Mouse (Mus musculus): ENCODE data around the gene Stk19. TPM values are rescaled to one million over a fixed set of nuclear protein-coding genes. Genes with fewer than 3 reads are reported as not detected.
"Not testable (repeated sequence)": the region's sequence is repeated elsewhere in the genome, so short reads cannot be mapped to it uniquely, and the experiment has no call there.

The Stk19 gene
- total RNA-seq, 2 experiments from 2014 or later, result 23.1 to 24.0 TPM

DNA sequence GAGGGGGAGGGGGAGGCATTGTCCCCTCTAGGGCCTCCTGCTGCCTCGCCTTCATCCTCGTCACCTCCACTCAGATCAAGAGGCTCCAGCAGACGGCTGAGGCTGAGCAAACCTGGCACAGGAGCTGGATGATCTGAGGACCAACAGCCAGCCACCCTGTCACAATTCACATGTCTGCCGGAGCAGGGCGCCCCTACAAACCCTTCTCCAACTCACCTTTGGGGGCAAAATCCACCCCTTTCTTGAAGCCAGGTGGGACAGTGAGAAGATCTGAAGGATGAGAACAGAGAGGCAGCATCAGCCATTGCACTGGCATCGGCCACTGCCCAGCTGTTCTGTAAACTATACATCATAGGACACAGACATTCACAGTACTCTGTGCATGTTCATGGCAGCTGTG is 10.4 kb upstream of the Stk19 start:
- ATAC-seq (replicated peaks; ENCODE audit: poor library complexity, severe bottlenecking), result no peak

DNA sequence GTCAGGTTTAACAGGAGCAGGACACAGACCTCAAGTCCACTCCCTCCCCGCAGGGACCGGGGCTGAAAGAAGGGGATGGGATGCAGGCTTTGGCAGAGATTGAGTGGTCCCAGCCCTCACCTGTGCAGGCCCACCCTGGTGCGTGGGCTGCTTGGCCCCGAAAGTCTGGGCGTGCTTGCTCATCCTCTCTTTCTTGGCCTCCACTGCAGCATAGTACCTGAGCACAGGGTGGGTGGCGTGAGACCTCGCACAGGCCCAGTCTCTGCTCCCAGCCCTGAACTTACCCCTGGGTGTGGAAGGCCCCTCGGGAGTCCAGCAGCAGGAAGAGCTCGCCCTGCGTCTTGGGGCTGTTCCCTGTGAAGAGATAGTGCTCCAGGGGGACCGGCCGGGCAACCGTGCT is 8.1 kb upstream of the Stk19 start:
- ATAC-seq (replicated peaks; ENCODE audit: poor library complexity, severe bottlenecking), result no peak

DNA sequence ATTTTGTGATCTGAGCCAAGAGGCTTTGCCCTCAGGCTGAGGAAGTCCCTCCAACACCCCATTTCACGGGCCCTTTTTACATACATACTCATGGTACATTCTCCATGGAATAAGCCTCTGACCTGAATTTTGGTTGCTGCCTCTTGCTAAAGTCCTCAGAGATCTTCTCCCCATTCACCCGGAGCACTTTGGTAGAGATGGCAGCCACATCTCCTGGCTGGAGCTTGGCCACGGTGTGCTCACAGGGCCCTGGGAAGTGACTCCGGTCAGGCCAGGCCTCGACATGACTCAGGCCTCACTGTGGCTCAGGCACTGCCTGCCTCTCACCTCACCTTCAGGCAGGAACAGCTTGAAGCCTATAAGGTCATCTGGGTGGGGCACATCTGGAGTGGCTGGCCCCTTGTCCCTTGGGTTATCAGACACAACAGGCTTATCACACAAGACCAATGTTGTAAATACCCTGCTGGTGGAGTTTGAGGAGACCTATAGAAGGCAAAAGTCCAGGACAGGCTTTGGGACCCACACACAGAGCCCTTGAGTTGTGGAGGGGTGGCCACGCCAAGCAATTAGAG is 4.1 kb upstream of the Stk19 start:
- no peak for ATAC-seq (replicated peaks; ENCODE audit: poor library complexity, severe bottlenecking)

DNA sequence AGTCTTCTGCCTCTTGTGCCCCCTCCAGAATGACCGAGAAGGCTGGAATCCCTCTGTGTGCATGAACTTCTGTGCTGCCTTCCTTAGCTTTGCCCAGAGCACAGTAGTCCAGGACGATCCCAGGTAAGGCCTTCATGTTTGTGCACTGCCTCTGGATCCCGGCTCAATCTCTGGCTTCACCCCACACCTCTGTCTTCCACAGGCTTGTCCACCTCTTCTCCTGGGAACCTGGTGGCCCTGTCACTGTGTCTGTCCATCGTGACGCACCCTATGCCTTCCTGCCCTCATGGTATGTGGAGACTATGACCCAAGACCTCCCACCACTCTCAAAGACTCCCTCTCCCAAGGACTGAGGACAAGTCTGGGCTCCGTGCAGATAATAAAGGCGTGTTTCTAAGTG is 2.0 kb upstream of the Stk19 start:
- ATAC-seq (replicated peaks; ENCODE audit: poor library complexity, severe bottlenecking), result no peak

GRCm38 (mm10) chr17:34837464-34838324 is 949 bp upstream of the Stk19 start:
- no peak for ATAC-seq (replicated peaks; ENCODE audit: poor library complexity, severe bottlenecking)

GRCm38 (mm10) chr17:34836155-34836855 is 440 bp downstream of the Stk19 start:
- ATAC-seq (replicated peaks; ENCODE audit: poor library complexity, severe bottlenecking), result peak; percentile 63

GRCm38 (mm10) chr17:34830776-34831175 is 6.0 kb downstream of the Stk19 start:
- not testable (repeated sequence) for ATAC-seq (replicated peaks; ENCODE audit: poor library complexity, severe bottlenecking)

- no peak for ATAC-seq (replicated peaks; ENCODE audit: poor library complexity, severe bottlenecking)
Observed at GRCm38 (mm10) chr17:34814818-34815370, 21.9 kb downstream of the Stk19 start.

DNA sequence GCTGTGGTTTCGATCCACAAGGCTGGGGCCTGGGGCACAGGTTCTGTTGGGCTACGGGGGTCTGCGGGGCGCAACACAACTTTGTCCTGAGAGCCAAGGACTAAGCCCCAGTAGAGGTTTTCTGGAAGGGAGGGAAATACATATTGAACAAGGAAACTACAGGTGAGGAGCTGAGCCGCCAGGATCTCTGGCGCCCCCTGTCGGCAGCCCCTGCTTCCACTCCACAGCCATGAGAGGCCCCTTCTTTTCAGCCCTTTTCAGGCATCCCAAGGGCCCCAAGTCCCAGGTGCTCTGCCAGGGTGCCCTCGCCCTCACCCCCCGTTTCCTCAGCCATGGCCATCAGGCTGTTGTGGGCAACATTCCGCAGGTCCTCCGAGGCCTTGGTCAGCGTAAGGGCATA is 23.0 kb downstream of the Stk19 start:
- not testable (repeated sequence) for ATAC-seq (replicated peaks; ENCODE audit: poor library complexity, severe bottlenecking)

GRCm38 (mm10) chr17:34811275-34811674 is 25.5 kb downstream of the Stk19 start:
- ATAC-seq (replicated peaks; ENCODE audit: poor library complexity, severe bottlenecking), result no peak

GRCm38 (mm10) chr17:34810811-34811210 is 25.9 kb downstream of the Stk19 start:
- ATAC-seq (replicated peaks; ENCODE audit: poor library complexity, severe bottlenecking), result not testable (repeated sequence)

DNA sequence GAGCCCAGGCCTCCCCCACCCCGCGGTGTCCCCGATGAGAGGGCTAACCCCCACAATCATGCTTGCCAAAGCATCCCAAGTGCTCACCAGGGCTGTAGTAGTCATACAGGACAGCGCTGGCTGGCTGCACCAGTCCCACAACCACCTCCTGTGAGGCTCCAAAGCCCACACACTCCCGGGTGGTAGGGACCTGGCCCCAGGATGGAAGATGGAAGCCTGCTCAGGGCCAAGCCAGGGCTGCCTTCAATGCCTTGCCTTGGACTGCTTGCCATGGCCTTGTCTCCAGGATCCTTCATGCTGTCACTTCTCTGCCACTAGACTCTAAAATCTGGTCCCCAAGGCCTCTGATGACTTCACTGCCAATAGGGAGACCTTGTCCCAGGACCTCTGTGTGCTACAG is 26.3 kb downstream of the Stk19 start:
- ATAC-seq (replicated peaks; ENCODE audit: poor library complexity, severe bottlenecking), result not testable (repeated sequence)

DNA sequence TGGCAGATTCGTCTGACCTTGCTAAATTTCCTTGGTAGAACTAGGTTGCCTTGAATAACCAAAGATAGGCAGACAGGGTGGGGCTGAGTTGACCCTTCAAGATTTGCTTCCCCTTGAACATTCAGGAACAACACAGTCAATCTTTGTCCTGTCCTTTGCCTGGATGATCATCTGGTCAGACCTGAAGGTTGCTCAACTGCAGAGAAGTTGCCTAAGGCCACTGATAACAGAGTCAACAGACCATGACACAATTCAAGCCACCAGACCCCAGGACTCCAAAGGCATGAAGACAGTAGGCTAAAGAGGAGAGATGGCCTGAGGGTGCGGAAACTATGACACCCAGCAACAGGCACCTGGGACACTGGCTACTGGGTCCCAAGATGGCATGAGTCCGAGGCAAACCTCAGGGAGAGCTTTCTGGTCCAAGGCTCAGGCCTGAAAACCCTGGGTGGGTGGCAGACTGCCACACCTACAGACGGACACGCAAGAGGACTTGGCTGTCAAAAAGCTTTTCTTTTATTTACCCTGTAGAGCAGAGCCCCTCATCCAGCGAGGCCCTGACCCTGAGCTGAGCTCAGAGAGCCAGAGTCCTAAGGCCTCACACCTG is 28.0 kb downstream of the Stk19 start:
- ATAC-seq (replicated peaks; ENCODE audit: poor library complexity, severe bottlenecking), result no peak

DNA sequence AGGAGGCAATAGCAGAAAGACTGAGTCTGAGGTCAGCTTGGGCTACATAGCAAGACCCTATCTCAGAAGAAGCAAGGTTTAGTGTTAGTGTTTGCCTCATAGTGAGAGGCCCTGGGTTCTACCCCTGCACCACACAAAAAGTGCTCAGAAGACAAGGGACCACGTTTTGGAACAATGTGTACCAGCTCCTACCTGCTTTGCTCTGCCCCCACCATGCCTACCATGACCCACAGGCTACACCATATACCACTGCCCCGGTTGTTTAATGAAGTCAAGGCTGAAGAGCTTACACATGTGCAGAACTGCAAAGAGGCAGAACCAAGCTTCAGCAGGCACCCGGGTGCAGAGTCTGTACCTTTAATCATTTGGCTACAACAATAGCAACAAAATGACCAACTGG is 29.6 kb downstream of the Stk19 start:
- ATAC-seq (replicated peaks; ENCODE audit: poor library complexity, severe bottlenecking), result no peak

- ATAC-seq (replicated peaks; ENCODE audit: poor library complexity, severe bottlenecking), result no peak
Observed at GRCm38 (mm10) chr17:34804871-34805562, 31.7 kb downstream of the Stk19 start.

DNA sequence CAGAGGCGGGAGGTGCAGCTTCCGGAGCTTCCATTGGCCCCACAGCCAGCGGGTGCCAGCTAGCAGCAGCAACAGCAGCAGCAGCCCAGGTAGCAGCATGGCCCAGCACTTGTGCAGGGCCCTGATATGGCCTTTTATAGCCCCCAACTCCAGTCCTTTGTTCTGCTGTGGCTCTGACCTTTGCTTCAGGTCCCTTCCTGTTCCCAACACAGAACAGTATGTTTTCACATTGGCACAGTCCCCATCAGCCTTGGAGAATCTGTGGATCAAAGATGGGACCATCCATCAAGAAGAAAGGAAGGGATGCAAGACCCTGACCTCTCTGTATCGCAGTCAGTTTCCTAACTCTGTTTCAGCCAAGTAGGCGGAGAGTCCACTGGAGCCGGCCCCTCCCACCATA is 32.4 kb downstream of the Stk19 start, which contains the start of gene Cyp21a1:
Gene Cyp21a1 (minus strand): TSS at position 261 of the 400 bp plus-strand sequence.
- not testable (repeated sequence) for ATAC-seq (replicated peaks; ENCODE audit: poor library complexity, severe bottlenecking)

DNA sequence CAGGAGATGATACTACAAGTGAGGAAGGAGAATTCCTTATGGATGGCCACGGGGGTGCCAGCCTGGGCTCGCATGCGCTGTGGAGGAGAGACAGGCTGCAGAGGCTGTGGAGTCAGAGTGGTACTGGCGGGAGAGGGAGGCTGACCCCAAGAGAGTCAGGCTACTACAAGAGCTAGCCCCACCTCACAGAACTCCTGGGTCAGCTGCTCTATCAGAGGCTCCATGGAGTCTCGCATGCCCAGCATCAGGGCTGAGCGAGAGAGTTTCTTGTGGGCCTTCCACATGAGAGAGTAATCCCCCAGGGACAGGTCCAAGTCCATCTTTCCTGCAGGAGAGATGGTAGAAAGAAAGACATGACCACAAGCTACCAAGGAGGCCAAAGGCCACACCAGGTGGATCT is 33.4 kb downstream of the Stk19 start:
- not testable (repeated sequence) for ATAC-seq (replicated peaks; ENCODE audit: poor library complexity, severe bottlenecking)

DNA sequence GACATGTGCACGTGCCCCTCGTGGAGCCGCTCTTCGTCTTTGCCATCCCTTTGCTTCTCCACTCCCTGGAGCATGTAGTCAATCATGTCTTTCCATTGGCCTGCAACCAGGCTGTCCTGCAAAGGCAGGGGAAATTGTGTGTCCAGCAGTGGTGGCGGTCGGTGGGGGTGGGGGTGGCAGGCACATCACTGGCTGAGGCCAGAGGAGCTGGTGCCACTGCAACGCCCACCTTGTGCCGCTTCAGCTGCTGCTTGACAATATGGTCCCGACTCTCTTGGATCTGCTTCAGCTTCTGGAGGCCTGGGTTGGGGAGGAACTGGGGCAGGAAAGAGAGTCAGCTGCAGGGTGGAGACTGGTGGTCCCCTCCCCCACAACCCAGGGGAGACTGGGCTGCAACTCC is 34.0 kb downstream of the Stk19 start:
- ATAC-seq (replicated peaks; ENCODE audit: poor library complexity, severe bottlenecking), result not testable (repeated sequence)

DNA sequence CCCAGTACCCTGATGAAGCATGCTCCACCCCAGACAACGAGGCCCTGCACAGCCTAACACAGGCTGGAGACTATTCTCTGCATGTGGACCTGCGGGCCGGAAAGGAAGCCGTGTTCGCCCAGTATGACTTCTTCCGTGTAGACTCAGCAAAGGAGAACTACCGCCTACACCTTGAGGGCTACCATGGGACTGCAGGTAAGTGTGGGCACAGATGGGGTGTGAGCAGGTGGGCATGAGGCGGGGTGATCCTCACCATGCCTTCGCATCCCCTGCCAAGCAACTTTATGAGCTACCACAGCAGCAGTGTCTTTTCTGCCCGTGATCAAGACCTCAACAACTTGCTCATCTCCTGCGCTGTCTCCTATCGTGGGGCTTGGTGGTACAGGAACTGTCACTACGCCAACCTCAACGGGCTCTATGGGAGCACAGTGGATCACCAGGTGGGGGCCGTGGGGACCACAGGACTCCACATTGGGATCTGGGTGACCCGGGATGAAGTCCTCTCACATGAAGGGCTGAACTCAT is 35.9 kb downstream of the Stk19 start:
- not testable (repeated sequence) for ATAC-seq (replicated peaks; ENCODE audit: poor library complexity, severe bottlenecking)

- ATAC-seq (replicated peaks; ENCODE audit: poor library complexity, severe bottlenecking), result no peak
Observed at GRCm38 (mm10) chr17:34799531-34799925, 37.2 kb downstream of the Stk19 start.
